Mouse (Mus musculus): ENCODE results near the gene 7530416G11Rik. TPM values are rescaled to one million over a fixed set of nuclear protein-coding genes. Genes with fewer than 3 reads are reported as not detected.

7530416G11Rik gene
- not detected in 2 replicates for polyA plus RNA-seq (2014; fragmentation: Nextera tagmentation; extraction: Ambion mirVana)

DNA sequence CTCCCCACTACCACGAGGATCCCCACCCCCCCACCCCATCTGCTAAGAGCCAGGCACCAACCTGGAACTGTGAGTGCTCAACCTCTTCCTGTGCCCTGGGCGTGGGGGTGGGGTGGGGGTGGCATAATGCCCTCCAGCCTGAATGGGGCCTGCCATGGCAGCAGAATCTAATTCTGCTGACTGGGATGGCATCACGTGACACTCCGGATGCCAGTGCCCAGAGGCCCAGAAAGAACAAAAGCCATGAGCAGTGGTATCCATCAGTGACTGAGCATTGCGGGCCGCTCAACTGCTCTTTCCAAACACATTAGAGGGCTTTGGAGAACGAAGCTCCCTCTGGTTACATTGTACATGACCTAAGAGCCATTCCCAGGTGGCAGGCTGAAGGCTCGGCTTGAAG is at the start of gene 7530416G11Rik:
Gene 7530416G11Rik, minus strand, starts transcription at position 101 of the 400 bp plus-strand sequence.
- Histone ChIP-seq H3K9me3 (ENCODE audit: control insufficient read depth, low read length) (no peaks in the 10 kb centered on the region), H3K27me3 (ENCODE audit: control insufficient read depth, insufficient read depth, low read length) (no peaks in the 10 kb centered on the region), H3K9ac (ENCODE audit: low read length) (no peak within 1 kb of the TSS), H3K27ac (ENCODE audit: low read depth, low read length) (no peak within 1 kb of the TSS), H3K36me3 (ENCODE audit: control insufficient read depth, insufficient read depth, low read length) (no peaks in the 10 kb centered on the region), H3K4me3 (ENCODE audit: low read depth, low read length) (no peak within 1 kb of the TSS), H3K4me2 (no peak within 1 kb of the TSS), H3K4me1 (ENCODE audit: control insufficient read depth, insufficient read depth, low read length) (peaks cover 27% of the 10 kb centered on the region)
- WGBS = 89% methylated on average over 8 of the region's 8 CpGs
- ATAC-seq (ENCODE audit: low FRiP score) (no peak), DNase-seq (ENCODE audit: low spot score, missing footprints) (no peak)

- ATAC-seq (ENCODE audit: low FRiP score) (no peak), DNase-seq (ENCODE audit: low spot score, missing footprints) (no peak)
- no peaks in the 10 kb centered on the region for H3K27me3 ChIP-seq (ENCODE audit: control insufficient read depth, insufficient read depth, low read length)
- H3K9ac ChIP-seq (ENCODE audit: low read length) = no peak overlapping the region
- 84% methylated on average over 4 of the region's 4 CpGs for WGBS
- no peak overlapping the region for H3K27ac ChIP-seq (ENCODE audit: low read depth, low read length)
- no peaks in the 10 kb centered on the region for H3K4me1 ChIP-seq (ENCODE audit: control insufficient read depth, insufficient read depth, low read length)
- no peak overlapping the region for H3K4me3 ChIP-seq (ENCODE audit: low read depth, low read length)
- H3K9me3 ChIP-seq (ENCODE audit: control insufficient read depth, low read length) = no peaks in the 10 kb centered on the region
- no peak overlapping the region for H3K4me2 ChIP-seq
- no peaks in the 10 kb centered on the region for H3K36me3 ChIP-seq (ENCODE audit: control insufficient read depth, insufficient read depth, low read length)
Observed at GRCm38 (mm10) chr15:85546500-85546899, 43.5 kb upstream of the 7530416G11Rik start.

DNA sequence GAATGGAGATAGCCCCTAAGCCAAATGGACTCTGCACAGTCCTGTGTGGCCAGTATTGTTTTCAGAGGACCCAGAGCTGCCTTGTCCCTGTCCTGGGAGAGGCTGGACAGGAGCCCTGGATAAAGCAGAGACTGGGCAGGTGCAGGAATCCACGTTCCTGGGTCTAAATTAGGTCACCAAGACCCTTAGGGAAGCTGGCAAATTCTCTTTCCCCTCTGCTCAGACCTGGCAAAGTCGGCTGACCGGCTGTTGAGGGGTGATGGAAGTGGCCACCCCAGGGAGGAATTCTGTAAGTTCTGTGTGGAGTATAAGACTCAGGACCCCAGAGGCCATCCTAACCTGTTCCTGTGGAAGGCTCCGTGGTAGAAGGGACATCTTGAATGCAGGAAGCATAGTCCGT is 42.3 kb upstream of the 7530416G11Rik start:
- DNase-seq (ENCODE audit: low spot score, missing footprints) = no peak
- Histone ChIP-seq H3K4me2 (no peak overlapping the region), H3K4me1 (ENCODE audit: control insufficient read depth, insufficient read depth, low read length) (no peaks in the 10 kb centered on the region), H3K27me3 (ENCODE audit: control insufficient read depth, insufficient read depth, low read length) (no peaks in the 10 kb centered on the region), H3K36me3 (ENCODE audit: control insufficient read depth, insufficient read depth, low read length) (no peaks in the 10 kb centered on the region), H3K9ac (ENCODE audit: low read length) (no peak overlapping the region), H3K4me3 (ENCODE audit: low read depth, low read length) (no peak overlapping the region), H3K27ac (ENCODE audit: low read depth, low read length) (no peak overlapping the region), H3K9me3 (ENCODE audit: control insufficient read depth, low read length) (no peaks in the 10 kb centered on the region)
- 81% methylated on average over 5 of the region's 5 CpGs for WGBS
- no peak for ATAC-seq (ENCODE audit: low FRiP score)

GRCm38 (mm10) chr15:85538170-85538569 is 35.1 kb upstream of the 7530416G11Rik start:
- ATAC-seq (ENCODE audit: low FRiP score) = no peak
- Histone ChIP-seq H3K4me3 (ENCODE audit: low read depth, low read length) (no peak overlapping the region), H3K9ac (ENCODE audit: low read length) (no peak overlapping the region), H3K27me3 (ENCODE audit: control insufficient read depth, insufficient read depth, low read length) (no peaks in the 10 kb centered on the region), H3K4me1 (ENCODE audit: control insufficient read depth, insufficient read depth, low read length) (no peaks in the 10 kb centered on the region), H3K4me2 (no peak overlapping the region), H3K9me3 (ENCODE audit: control insufficient read depth, low read length) (no peaks in the 10 kb centered on the region), H3K27ac (ENCODE audit: low read depth, low read length) (no peak overlapping the region), H3K36me3 (ENCODE audit: control insufficient read depth, insufficient read depth, low read length) (no peaks in the 10 kb centered on the region; the same call in 1 of the 2 replicates)
- no peak for DNase-seq (ENCODE audit: low spot score, missing footprints)
- WGBS = 76% methylated on average over 11 of the region's 11 CpGs

DNA sequence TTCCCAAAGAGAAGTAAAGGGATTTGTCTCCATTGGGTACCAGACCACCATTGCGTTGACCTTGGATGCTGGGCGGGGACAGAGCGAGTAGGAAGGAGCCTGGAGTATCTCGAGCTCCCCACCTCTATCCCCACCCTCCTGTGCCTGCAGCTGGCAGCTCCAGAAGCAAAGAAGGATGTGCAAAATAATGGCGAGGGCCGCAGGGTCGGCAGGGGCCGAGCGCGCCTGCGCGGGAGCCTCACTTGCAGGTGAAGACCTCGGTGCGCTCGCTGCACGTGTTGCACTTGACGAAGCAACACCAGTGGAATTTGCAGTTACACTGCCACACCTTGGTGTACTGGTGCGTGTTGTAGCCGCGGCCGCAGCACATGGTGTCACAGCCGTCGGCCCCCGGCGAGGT is 34.1 kb upstream of the 7530416G11Rik start:
- WGBS = 86% methylated on average over 25 of the region's 25 CpGs
- Histone ChIP-seq H3K27me3 (ENCODE audit: control insufficient read depth, insufficient read depth, low read length) (no peaks in the 10 kb centered on the region), H3K9ac (ENCODE audit: low read length) (no peak overlapping the region), H3K4me1 (ENCODE audit: control insufficient read depth, insufficient read depth, low read length) (no peaks in the 10 kb centered on the region), H3K27ac (ENCODE audit: low read depth, low read length) (no peak overlapping the region), H3K36me3 (ENCODE audit: control insufficient read depth, insufficient read depth, low read length) (no peaks in the 10 kb centered on the region; the same call in 1 of the 2 replicates), H3K9me3 (ENCODE audit: control insufficient read depth, low read length) (no peaks in the 10 kb centered on the region), H3K4me2 (no peak overlapping the region), H3K4me3 (ENCODE audit: low read depth, low read length) (no peak overlapping the region)
- DNase-seq (ENCODE audit: low spot score, missing footprints) = no peak
- no peak for ATAC-seq (ENCODE audit: low FRiP score)

GRCm38 (mm10) chr15:85534646-85535045 is 31.6 kb upstream of the 7530416G11Rik start:
- no peak for ATAC-seq (ENCODE audit: low FRiP score)
- Histone ChIP-seq H3K27ac (ENCODE audit: low read depth, low read length) (no peak overlapping the region), H3K27me3 (ENCODE audit: control insufficient read depth, insufficient read depth, low read length) (no peaks in the 10 kb centered on the region), H3K9me3 (ENCODE audit: control insufficient read depth, low read length) (no peaks in the 10 kb centered on the region), H3K4me3 (ENCODE audit: low read depth, low read length) (no peak overlapping the region), H3K36me3 (ENCODE audit: control insufficient read depth, insufficient read depth, low read length) (no peaks in the 10 kb centered on the region; the same call in 1 of the 2 replicates), H3K9ac (ENCODE audit: low read length) (no peak overlapping the region), H3K4me2 (no peak overlapping the region), H3K4me1 (ENCODE audit: control insufficient read depth, insufficient read depth, low read length) (no peaks in the 10 kb centered on the region)
- DNase-seq (ENCODE audit: low spot score, missing footprints) = no peak
- 87% methylated on average over 6 of the region's 6 CpGs for WGBS

- Histone ChIP-seq H3K4me3 (ENCODE audit: low read depth, low read length) (no peak overlapping the region), H3K27me3 (ENCODE audit: control insufficient read depth, insufficient read depth, low read length) (no peaks in the 10 kb centered on the region), H3K9me3 (ENCODE audit: control insufficient read depth, low read length) (no peaks in the 10 kb centered on the region), H3K9ac (ENCODE audit: low read length) (no peak overlapping the region), H3K4me1 (ENCODE audit: control insufficient read depth, insufficient read depth, low read length) (no peaks in the 10 kb centered on the region), H3K4me2 (no peak overlapping the region), H3K36me3 (ENCODE audit: control insufficient read depth, insufficient read depth, low read length) (no peaks in the 10 kb centered on the region; the same call in 1 of the 2 replicates), H3K27ac (ENCODE audit: low read depth, low read length) (no peak overlapping the region)
- no peak for DNase-seq (ENCODE audit: low spot score, missing footprints)
- 93% methylated on average over 8 of the region's 8 CpGs for WGBS
- ATAC-seq (ENCODE audit: low FRiP score) = no peak
Observed at GRCm38 (mm10) chr15:85534215-85534614, 31.2 kb upstream of the 7530416G11Rik start.

DNA sequence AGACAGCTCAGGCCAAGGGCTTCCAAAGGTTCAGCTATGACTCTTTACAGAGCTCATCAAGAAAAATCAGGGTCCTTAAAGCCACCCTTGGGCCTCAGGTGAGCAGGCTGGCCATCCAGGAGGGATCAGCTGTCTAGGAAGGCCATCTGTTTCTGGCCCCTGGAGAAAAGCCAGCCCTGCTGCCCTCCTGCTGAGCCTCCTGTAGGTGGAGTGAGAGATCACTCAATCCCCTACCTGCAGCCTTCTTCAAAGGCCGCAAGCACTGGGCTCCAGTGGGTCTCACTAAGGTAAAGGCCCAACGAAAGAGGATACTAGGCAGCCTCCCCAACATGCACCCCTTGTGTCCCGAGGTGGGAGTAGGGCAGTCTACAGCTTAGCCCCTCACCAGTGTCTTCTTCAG is 29.0 kb upstream of the 7530416G11Rik start:
- Histone ChIP-seq H3K9me3 (ENCODE audit: control insufficient read depth, low read length) (no peaks in the 10 kb centered on the region), H3K27ac (ENCODE audit: low read depth, low read length) (no peak overlapping the region), H3K4me1 (ENCODE audit: control insufficient read depth, insufficient read depth, low read length) (no peaks in the 10 kb centered on the region), H3K4me2 (no peak overlapping the region), H3K9ac (ENCODE audit: low read length) (no peak overlapping the region), H3K36me3 (ENCODE audit: control insufficient read depth, insufficient read depth, low read length) (no peaks in the 10 kb centered on the region; the same call in 1 of the 2 replicates), H3K4me3 (ENCODE audit: low read depth, low read length) (no peak overlapping the region), H3K27me3 (ENCODE audit: control insufficient read depth, insufficient read depth, low read length) (no peaks in the 10 kb centered on the region)
- 90% methylated on average over 3 of the region's 3 CpGs for WGBS
- no peak for ATAC-seq (ENCODE audit: low FRiP score)
- no peak for DNase-seq (ENCODE audit: low spot score, missing footprints)

DNA sequence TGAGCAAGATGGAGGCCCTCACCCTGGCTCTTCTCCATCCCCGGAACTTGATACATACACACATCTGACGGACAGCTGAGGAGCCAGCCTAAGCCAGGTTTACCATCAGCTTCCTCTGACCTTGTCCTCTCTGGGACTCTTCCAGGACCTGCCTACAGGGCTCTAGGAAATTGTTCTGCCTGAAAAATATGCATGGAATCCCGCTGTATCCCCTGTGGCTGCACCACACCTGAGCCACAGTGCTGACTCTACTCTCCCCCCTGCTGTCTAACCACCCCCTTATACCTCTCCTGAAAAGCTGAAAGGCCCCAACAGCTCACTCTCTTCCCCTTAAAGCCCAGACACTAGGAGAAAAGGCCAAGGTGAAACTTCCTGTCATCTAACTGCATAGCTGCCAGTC is 26.9 kb upstream of the 7530416G11Rik start:
- ATAC-seq (ENCODE audit: low FRiP score) (no peak), DNase-seq (ENCODE audit: low spot score, missing footprints) (no peak)
- Histone ChIP-seq H3K9me3 (ENCODE audit: control insufficient read depth, low read length) (no peaks in the 10 kb centered on the region), H3K9ac (ENCODE audit: low read length) (no peak overlapping the region), H3K27me3 (ENCODE audit: control insufficient read depth, insufficient read depth, low read length) (0 out of 2 replicates have a peak, but pooled peaks cover under 1% of the 10 kb centered on the region), H3K4me3 (ENCODE audit: low read depth, low read length) (no peak overlapping the region), H3K36me3 (ENCODE audit: control insufficient read depth, insufficient read depth, low read length) (no peaks in the 10 kb centered on the region; the same call in 1 of the 2 replicates), H3K4me1 (ENCODE audit: control insufficient read depth, insufficient read depth, low read length) (peaks cover 2% of the 10 kb centered on the region), H3K27ac (ENCODE audit: low read depth, low read length) (no peak overlapping the region), H3K4me2 (no peak overlapping the region)
- 86% methylated on average over 3 of the region's 3 CpGs for WGBS

All from midbrain, embryonic 11.5 days (tissue).